Mouse (Mus musculus) hematopoietic stem cell, adult 5-6 weeks (primary cell): Measurements from ENCODE around the gene Prox2. TPM values are rescaled to one million over a fixed set of nuclear protein-coding genes. Genes with fewer than 3 reads are reported as not detected.
"Not testable (repeated sequence)": the region's sequence is repeated elsewhere in the genome, so short reads cannot be mapped to it uniquely, and the experiment has no call there.

Source experiments
- ATAC-seq, 2 experiments: fragments of 125-278 bp in 1 of 2; replicated peaks in 1 of 2; 2 replicates each; pipeline ENCODE4 v1.8.0; 2016 to 2017; ENCODE audit warnings: inconsistent platforms in 2 of 2, mild to moderate bottlenecking in 2 of 2, moderate number of reproducible peaks in 2 of 2, low read depth in 1 of 2, moderate TSS enrichment in 1 of 2; ENCODE audit not compliant: low FRiP score in 2 of 2, poor library complexity in 2 of 2, severe bottlenecking in 2 of 2, insufficient read depth in 1 of 2, low TSS enrichment in 1 of 2
- total RNA-seq: library from RNA; stranded (forward); fragments of 172-1452, 232-1000 nt; gene quantifications from 2 replicates; pipeline ENCODE4 v1.2.3, GENCODE M21; 2017

Prox2 gene
- 1.7 and 3.2 TPM in 2 replicates for total RNA-seq

DNA sequence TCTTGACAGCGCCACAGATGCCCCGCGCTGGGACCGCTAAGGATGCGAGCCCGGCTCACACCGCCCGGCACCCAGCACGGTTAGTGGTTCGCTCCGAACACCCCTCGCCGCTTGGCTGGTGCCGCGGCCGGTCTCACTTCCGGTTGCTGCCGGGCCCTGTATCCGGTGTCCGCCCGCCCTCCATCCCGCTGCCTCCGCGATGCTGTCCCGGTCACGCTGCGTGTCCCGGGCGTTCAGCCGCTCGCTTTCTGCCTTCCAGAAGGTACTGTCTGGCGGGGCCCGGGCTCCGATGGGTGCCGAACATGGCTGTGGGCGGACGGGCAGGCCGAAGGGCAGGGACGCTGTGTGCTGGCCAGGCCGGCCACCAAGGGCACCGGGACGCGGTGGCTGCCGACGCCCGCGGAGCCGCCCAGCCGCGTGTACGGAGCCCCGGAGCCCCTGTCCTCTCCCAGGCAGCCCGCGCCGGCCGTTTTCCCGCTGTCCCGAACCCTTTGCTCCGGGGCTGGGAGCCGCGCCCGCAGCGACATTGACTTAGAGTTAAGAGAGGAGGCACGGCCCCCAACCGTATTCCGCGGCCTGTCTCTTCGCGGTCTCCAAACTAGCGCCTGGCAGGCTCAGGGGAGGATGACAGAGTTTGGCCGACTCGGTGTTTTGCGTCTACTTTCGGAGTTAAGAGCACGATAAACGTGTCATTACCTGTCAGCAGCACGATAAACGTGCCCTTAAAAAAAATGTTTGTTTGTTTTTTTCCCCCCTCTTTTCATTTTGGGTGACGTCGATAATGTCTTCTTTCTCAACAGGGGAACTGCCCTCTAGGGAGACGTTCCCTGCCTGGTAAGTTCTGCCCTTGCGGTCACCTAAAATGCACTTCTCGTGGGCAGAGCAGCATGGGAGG, at the start of gene Prox2, which contains the start of gene Dlst:
TSS of gene Prox2 (minus strand) at position 62 of the 895 bp plus-strand sequence.
TSS of gene Dlst (plus strand) at position 136 of the 895 bp plus-strand sequence.
- peak; percentile 79 to 86 for ATAC-seq

GRCm38 (mm10) chr12:85159592-85159991, 49.0 kb upstream of the Prox2 start:
- no peak for ATAC-seq

GRCm38 (mm10) chr12:85158801-85159200, 48.2 kb upstream of the Prox2 start:
- no peak for ATAC-seq

DNA sequence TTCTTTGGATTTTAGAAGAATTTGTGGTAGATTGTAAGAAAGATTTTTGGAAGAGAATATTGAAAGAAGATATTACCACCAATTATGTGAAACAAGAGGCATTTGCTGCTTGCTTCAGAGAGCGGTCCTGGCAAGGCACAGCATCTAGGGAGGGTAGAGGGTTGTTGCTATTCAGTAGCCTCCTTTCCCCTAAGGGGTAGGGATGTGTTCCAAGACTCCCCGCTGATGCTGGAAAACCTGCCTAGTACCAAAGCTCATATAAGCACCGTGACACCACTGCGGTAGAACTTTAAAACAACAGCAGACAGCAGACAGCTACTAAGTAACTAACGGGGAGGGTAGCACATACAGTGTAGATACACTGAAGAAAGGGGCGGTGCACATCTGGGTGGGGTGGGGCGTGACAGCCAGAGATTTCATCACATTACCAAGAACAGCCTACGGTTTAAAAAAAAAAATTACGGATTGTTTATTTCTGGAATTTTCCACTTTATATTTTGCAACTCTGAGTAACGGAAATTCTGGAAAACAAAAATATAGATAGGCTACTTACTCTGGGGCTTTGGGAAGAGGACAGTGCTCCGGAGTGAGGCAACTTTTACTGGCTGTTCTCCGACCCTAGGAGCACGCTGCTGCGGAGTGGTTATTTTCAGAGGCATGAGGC, 47.4 kb upstream of the Prox2 start:
- no peak for ATAC-seq

GRCm38 (mm10) chr12:85156324-85156723, 45.8 kb upstream of the Prox2 start:
- no peak for ATAC-seq

DNA sequence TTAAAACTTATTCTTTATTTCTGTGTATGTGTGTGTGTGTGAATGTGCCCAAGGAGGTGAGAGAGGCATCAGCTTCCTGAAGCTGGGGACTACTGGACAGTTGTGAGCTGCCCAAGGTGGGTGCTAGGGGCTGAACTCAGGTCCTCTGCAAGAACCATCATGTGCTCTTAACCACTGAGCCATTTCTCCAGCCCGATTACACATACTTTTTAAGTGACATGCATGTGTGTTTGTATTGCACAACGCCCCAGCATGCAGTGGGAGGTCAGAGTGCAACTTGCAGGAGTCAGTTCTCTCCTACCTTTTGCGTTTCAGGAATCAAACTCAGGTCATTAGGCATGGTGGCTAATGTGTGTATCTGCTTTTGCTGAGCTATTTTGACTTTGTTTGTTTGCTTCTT, 42.5 kb upstream of the Prox2 start:
- no peak; a peak in 1 of 4 replicates for ATAC-seq

DNA sequence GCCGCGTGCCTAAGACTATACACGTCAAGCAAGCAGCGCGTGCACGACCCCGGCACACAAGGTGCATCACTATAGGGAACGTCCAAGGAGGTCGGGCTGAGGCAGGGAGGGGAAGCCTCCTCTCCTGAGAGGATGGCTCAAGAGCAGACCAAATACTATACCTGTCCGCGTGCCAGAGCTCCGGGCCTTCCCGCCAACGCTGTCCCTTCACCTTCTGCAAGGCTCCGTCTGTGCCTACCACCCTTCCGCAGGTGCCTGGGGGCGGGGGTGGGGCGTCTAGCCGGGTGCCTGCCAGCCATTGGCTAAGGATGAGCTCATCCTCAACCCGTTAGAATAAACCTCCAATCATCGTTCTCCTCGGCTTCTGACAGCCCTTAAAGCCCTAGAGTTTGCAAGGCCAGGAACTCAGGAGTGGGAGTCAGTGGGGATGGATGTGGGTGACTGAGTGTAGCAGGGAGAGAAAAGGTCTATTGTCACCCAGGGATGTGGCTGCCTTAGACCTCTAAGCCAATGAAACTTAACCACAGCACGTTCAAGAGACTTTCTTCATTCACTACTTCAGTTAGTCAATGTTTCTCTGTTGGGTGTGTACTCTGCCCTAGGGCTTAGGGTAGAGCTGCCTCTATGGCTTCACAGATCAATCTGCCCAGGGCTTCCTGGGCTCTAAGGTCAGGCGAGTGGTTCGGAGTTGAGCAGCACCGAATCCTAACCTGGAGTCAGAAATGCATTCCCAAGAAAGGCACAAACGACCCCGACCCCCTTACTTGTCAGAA, 40.6 kb upstream of the Prox2 start, which contains the start of gene Rps6kl1:
TSS of gene Rps6kl1 (minus strand) at position 263 of the 773 bp plus-strand sequence.
- ATAC-seq, result peak; percentile 58 to 65

- no peak; a peak in 1 of 4 replicates for ATAC-seq
Observed at GRCm38 (mm10) chr12:85150321-85151001, 39.9 kb upstream of the Prox2 start.

DNA sequence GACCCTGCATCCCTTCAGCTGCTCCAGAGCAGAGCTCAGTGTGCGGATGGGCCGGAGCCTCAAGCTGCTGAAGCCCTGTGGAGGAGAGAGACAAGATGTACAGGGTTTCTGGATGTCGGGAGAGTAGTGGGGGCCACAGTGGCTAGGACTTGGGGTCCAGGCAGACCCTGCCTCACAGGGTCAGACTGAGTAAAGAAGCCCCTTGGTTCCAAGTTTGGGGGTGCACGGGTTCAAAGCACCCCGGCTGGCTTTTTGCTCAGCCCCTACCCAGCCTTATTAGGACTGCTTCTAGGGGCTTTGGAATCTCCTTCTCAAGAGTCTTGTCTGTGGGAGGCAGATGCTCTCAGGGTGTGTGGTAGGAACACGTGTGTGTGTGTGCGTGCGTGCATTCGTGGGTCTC, 36.3 kb upstream of the Prox2 start:
- ATAC-seq, result no peak

- ATAC-seq, result peak in 1 of 2 experiments; percentile 46; a peak in 2 of 4 replicates
Observed at GRCm38 (mm10) chr12:85146355-85146754, 35.8 kb upstream of the Prox2 start.

DNA sequence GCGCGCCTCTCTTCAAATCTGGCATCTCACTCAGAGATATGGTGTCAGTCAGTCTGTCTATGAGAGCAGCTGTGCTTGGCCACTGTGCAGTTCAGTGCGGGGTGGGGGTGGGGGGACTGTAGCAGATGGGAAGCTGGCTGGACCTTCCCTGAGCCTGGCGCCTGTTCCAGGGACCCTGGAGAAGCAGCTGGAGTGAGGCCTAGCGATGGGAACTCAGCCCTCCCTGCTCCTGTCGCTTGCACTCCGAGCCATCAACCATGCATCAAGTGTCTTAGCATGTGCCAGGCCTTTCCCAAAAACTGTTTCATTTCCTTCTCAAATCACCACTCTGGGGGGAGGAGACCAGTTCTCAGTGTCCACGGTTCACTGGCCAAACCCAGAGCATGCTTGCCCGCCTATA, 35.1 kb upstream of the Prox2 start:
- ATAC-seq, result no peak

DNA sequence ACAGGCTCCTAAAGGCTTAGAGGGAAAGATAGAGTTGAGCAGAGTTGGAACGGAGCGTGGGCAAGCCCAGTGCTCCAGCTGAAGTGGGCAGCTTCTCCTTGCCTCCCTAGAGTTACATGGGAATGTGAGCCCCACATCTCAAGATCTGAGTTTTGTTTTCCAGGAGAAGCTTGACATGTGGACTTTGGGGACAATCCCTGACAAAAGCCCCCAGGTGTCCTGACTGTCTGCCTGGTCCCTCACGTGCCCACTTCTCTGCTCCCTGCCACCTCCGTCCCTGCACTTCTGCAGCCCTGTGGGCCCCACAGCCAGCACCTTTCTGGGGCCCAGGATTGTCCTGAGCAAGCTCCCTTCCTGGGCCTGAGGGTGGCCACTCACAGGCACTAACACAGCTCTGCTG, 34.3 kb upstream of the Prox2 start:
- ATAC-seq, result no peak

DNA sequence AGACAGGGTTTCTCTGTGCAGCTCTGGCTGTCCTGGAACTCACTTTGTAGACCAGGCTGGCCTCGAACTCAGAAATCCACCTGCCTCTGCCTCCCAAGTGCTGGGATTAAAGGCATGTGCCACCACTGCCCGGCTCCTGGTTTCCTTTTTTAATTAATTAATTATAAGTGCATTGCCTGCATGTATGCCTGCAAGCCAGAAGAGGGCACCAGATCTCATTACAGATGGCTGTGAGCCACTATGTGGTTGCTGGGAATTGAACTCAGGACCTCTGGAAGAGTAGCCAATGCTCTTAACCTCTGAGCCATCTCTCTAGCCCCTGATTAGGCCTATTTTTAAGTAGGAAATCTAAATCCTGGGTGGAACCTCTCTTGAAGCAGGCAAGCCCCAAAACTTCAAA, 33.7 kb upstream of the Prox2 start:
- not testable (repeated sequence) for ATAC-seq

DNA sequence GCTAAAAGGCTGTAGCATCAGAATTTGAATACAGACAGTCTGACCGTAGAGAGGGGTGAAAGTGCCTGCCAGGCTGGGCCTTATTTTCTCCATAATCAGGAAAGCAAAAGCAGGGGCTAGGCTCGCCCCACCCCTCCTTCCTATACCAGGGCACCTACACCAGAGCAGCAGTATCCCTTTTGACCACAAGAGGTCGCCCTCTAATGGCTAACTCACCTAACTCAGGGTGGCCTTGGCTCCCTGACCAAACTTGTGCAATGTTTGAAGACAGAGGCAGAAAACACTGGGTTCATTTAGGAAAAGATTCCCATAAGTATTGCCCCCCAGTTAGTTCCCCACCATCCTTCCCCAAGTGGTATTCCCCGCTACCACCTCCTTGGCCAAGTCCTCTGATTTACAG, 32.2 kb upstream of the Prox2 start:
- peak; percentile 73 to 80 for ATAC-seq

DNA sequence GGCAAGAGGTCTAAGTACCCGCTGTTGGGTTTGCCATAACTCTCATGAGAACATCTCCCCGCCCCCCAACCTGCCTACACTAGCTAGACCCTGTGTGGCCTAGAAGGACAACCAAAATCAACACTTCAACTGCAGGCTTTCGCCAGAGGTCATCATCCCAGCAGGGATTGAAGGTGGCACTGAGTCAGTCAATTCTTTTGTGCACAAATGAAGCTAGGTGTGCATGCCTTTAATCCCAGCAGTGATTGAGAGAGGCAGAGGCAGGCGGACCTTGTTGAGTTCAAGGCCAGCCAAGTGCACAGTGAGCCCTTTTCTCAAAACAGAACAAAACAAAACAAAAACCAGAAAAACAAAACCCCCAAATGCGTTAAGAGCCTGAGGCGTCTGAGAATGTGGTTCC, 30.5 kb upstream of the Prox2 start:
- ATAC-seq, result no peak

DNA sequence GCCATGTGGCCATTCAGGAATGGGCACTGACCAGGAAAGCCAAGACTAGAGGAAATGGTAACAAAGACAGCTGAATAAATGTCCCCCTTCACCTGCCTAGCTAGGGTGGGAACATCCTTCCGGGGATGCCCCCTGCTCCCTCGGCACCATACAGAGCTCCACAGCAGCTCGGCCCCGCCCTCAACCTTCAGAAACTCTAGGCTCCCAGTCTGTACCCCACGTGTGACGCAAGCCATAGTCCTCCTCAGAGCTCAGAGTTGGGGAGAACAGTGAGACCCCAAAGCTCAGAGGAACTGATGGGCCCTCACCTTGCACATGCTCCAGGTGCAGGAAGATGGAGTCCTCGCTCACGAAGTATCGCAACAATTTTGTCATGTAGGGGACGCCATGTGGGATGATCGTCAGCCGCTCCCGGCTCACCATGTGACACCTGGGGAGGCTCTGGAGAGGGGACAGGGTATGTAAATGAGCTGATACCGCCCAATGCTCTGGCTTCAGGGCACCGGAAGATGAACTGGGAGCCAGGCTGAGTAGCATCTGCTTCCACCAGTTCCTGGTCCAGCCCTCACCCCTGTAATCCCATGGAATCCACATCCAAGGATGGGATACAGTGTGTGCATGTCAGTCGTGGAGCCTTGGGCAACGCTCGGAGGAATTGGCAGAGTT, 29.6 kb upstream of the Prox2 start:
- no peak for ATAC-seq

DNA sequence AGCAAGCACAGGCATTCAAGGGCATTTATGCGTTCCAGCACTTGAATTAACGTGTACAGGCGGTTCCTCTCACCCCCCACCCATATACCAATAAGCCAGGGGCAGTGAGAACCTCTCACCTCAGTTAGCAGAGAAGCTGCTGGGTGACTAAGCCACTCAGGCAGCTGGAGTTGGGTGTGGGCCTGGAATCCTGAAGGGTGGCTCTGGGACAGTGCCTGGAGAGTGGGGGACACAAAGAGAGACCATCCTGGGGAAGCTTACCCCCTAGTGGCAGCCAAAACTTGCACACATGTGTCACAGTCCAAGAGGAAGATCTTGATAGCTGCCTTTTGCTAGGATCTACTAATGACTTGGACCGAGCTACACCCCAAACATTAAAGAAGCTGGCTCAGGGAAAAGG, 26.1 kb upstream of the Prox2 start:
- no peak for ATAC-seq
